Mouse (Mus musculus) kidney, postnatal 0 days (tissue): ENCODE measurements around the gene Il1r1. TPM values are rescaled to one million over a fixed set of nuclear protein-coding genes. Genes with fewer than 3 reads are reported as not detected.

ENCODE experiments used
- ATAC-seq: fragments of 200-750 bp; cut with Nextera tagmentation; replicated peaks from 2 replicates; pipeline ENCODE4 v1.8.0; 2017; ENCODE audit warnings: low read depth, moderate number of reproducible peaks, moderate TSS enrichment, moderate library complexity; ENCODE audit not compliant: low FRiP score
- DNase-seq: peaks from one replicate; pipeline ENCODE4 v3.0.0-alpha.2; 2016; ENCODE audit warnings: low spot score
- H3K27ac ChIP-seq: fragments of 300-500 bp; sonication (generic); 2 replicates; pipeline ENCODE4 v1.5.1; 2014; ENCODE audit warnings: mild to moderate bottlenecking
- H3K27me3 ChIP-seq: fragments of 300-500 bp; sonication (generic); 2 replicates; pipeline ENCODE4 v1.6.1; 2014; ENCODE audit warnings: low read length, mixed read lengths; ENCODE audit not compliant: insufficient read depth
- H3K36me3 ChIP-seq: fragments of 300-500 bp; sonication (generic); 2 replicates; pipeline ENCODE4 v1.6.1; 2014; ENCODE audit warnings: low read length, mixed read lengths; ENCODE audit not compliant: insufficient read depth
- H3K4me1 ChIP-seq: fragments of 300-500 bp; sonication (generic); replicated peaks from 2 replicates; pipeline ENCODE4 v1.6.1; 2014; ENCODE audit warnings: antibody characterized with exemption, low read length, mixed read lengths; ENCODE audit not compliant: insufficient read depth
- H3K4me2 ChIP-seq: fragments of 300-500 bp; sonication (generic); 2 replicates; pipeline ENCODE4 v1.6.1; 2014; ENCODE audit warnings: mild to moderate bottlenecking, low read length, moderate library complexity, mixed read lengths
- H3K4me3 ChIP-seq: fragments of 300-500 bp; sonication (generic); replicated peaks from 2 replicates; pipeline ENCODE4 v1.5.1; 2014; ENCODE audit warnings: low read depth, low read length
- H3K9ac ChIP-seq: fragments of 300-500 bp; sonication (generic); 2 replicates; pipeline ENCODE4 v1.6.1; 2014; ENCODE audit warnings: low read depth, low read length
- H3K9me3 ChIP-seq: fragments of 300-500 bp; sonication (generic); replicated peaks from 2 replicates; pipeline ENCODE4 v1.6.1; 2016; ENCODE audit warnings: low read length, inconsistent platforms, mixed read lengths
- CTCF ChIP-seq: IDR thresholded peaks from 2 replicates; pipeline ENCODE4 v1.5.1; 2016; ENCODE audit warnings: antibody characterized with exemption, low read depth, mild to moderate bottlenecking, moderate library complexity
- WGBS: fragments of 180-500 bp; shearing (Covaris S2); extraction: QIAGEN DNeasy Blood & Tissue Kit; methylation state at CpG from one replicate; pipeline ENCODE4 v1.1.7; 2014; 5-methylcytosine and 5-hydroxymethylcytosine counted together
- polyA plus RNA-seq: library from polyadenylated mRNA; unstranded; fragments of >200 nt; fragmentation: Nextera tagmentation; extraction: Ambion mirVana; gene quantifications from 2 replicates; pipeline ENCODE4 v1.2.1, GENCODE M21; 2015

Gene Il1r1
- polyA plus RNA-seq, 1 experiment from 2014 or later: 5.6 TPM

DNA sequence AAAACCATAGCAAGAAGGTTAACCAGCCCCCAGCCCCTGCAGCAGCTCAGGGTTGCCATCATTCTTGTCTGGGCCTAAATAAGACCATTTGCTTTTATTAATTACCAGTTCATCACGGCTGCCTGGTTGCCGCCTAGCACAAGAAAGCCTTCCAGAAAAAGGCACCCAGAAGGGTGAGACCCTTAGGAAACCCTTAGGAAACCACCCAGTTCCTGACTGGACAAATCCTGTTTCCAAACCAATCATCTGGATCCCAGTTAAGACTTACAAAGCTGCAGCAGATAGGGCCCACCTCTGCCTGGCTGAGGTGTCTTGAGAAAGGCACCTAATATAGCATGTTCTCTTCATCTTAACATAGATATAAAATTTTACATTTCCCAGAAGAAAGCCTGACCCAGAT is 1.3 kb upstream of the Il1r1 start:
- no peak overlapping the region for H3K27ac ChIP-seq
- no peak overlapping the region for H3K9ac ChIP-seq
- WGBS: 88% methylated on average over 2 of the region's 2 CpGs
- DNase-seq: no peak
- H3K4me1 ChIP-seq: 0 out of 2 replicates have a peak, but pooled peaks cover 9% of the 10 kb centered on the region
- no peak overlapping the region for H3K4me3 ChIP-seq
- H3K9me3 ChIP-seq: no peaks in the 10 kb centered on the region
- no peak overlapping the region for H3K4me2 ChIP-seq
- ATAC-seq: no peak
- no peaks in the 10 kb centered on the region for H3K27me3 ChIP-seq
- H3K36me3 ChIP-seq: no peaks in the 10 kb centered on the region
- TF ChIP-seq CTCF: no peak

- Histone ChIP-seq H3K9me3 (no peaks in the 10 kb centered on the region), H3K27me3 (no peaks in the 10 kb centered on the region), H3K27ac (0 out of 2 replicates have a peak overlapping the region, but pooled peaks have one; percentile 34), H3K36me3 (no peaks in the 10 kb centered on the region), H3K9ac (no peak overlapping the region), H3K4me2 (peak overlapping the region; percentile 50), H3K4me3 (no peak overlapping the region), H3K4me1 (0 out of 2 replicates have a peak, but pooled peaks cover 9% of the 10 kb centered on the region)
- WGBS: 57% methylated on average over 2 of the region's 2 CpGs
- no peak for TF ChIP-seq CTCF
- DNase-seq: no peak
- no peak for ATAC-seq
Measured at GRCm38 (mm10) chr1:40225580-40225979, 700 bp downstream of the Il1r1 start.

DNA sequence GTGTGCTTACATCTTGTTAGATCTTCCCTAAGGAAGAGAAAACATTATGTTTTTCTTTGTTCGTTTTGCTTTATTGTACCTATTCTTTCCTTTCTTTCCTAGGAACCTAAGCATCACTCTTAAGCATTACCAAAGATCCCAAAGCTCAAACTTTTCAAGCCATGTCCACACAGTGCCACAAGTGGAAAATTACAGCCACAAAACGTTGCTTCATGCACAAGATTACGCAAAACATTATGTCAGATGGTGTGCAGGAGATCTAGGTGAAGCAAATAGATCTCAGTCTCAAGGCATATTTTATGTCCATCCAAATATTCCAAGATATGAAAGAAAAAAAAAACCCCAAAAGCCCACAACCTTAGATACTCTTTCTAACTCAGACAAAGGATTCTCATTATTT is 4.2 kb downstream of the Il1r1 start:
- WGBS: 80% methylated on average over 3 of the region's 3 CpGs
- TF ChIP-seq CTCF: no peak
- Histone ChIP-seq H3K36me3 (no peaks in the 10 kb centered on the region), H3K4me2 (no peak overlapping the region), H3K27me3 (no peaks in the 10 kb centered on the region), H3K4me1 (0 out of 2 replicates have a peak, but pooled peaks cover 10% of the 10 kb centered on the region), H3K9me3 (no peaks in the 10 kb centered on the region), H3K4me3 (no peak overlapping the region), H3K9ac (no peak overlapping the region), H3K27ac (no peak overlapping the region)
- ATAC-seq (no peak), DNase-seq (no peak)

GRCm38 (mm10) chr1:40229771-40230280 is 4.9 kb downstream of the Il1r1 start:
- Histone ChIP-seq H3K27me3 (no peaks in the 10 kb centered on the region), H3K4me2 (no peak overlapping the region), H3K9me3 (no peaks in the 10 kb centered on the region), H3K4me3 (no peak overlapping the region), H3K4me1 (0 out of 2 replicates have a peak, but pooled peaks cover 7% of the 10 kb centered on the region), H3K36me3 (no peaks in the 10 kb centered on the region), H3K27ac (no peak overlapping the region), H3K9ac (no peak overlapping the region)
- no peak for TF ChIP-seq CTCF
- ATAC-seq: no peak
- WGBS: 82% methylated on average over 3 of the region's 3 CpGs
- DNase-seq: no peak

- H3K4me1 ChIP-seq: 0 out of 2 replicates have a peak, but pooled peaks cover 5% of the 10 kb centered on the region
- H3K4me2 ChIP-seq: no peak overlapping the region
- ATAC-seq: no peak
- no peaks in the 10 kb centered on the region for H3K9me3 ChIP-seq
- DNase-seq: peak; percentile 54
- 55% methylated on average over 7 of the region's 7 CpGs for WGBS
- no peak overlapping the region for H3K9ac ChIP-seq
- no peaks in the 10 kb centered on the region for H3K27me3 ChIP-seq
- H3K27ac ChIP-seq: no peak overlapping the region
- H3K4me3 ChIP-seq: no peak overlapping the region
- TF ChIP-seq CTCF: no peak
- no peaks in the 10 kb centered on the region for H3K36me3 ChIP-seq
Measured at GRCm38 (mm10) chr1:40230336-40230735, 5.5 kb downstream of the Il1r1 start.

DNA sequence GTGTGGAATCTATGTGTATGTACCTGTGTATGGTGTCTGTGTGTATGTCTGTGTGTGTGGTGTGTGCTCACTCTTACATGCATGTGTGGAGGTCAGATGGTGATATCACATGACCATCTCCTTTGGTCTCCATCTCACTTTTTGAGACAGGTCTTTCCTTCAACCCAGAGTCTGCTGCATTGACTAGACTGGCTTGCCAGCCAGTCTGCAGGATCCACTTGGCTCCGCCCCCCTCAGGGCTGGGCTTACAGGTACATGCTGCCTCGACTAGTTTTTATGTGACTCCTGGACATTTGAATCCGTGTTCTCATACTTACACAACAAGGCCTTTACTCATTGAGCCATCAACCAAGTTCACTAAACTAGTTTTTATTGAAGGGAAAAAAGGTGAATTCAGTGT is 6.2 kb downstream of the Il1r1 start:
- Histone ChIP-seq H3K27me3 (no peaks in the 10 kb centered on the region), H3K27ac (no peak overlapping the region), H3K4me2 (no peak overlapping the region), H3K9ac (no peak overlapping the region), H3K4me1 (0 out of 2 replicates have a peak, but pooled peaks cover 4% of the 10 kb centered on the region), H3K9me3 (no peaks in the 10 kb centered on the region), H3K36me3 (no peaks in the 10 kb centered on the region), H3K4me3 (no peak overlapping the region)
- DNase-seq (no peak), ATAC-seq (no peak)
- TF ChIP-seq CTCF: no peak
- whole genome bisulfite sequencing: 91% methylated on average over 3 of the region's 3 CpGs

DNA sequence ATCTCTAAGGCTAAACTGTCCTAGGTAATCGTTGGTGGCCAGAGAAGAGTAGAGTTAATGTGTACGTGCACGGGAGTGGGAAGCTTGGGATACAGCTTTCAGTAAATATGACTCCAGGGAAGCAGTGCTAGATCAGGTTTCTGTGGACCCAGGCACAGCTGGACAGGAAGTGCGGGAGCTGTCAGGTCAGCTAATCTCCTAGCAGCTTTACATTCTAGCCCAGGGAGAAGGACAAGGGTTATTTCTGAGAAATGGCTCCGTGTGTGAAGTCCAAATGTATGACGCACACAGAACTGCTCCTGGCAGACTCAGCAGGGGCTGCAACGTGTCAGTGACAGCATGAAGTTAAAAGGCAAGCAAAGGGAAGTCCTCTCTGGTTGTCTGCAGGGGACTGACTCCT is 8.3 kb downstream of the Il1r1 start:
- Histone ChIP-seq H3K9ac (no peak overlapping the region), H3K4me1 (peaks cover 15% of the 10 kb centered on the region), H3K4me2 (no peak overlapping the region), H3K4me3 (no peak overlapping the region), H3K9me3 (no peaks in the 10 kb centered on the region), H3K27me3 (no peaks in the 10 kb centered on the region), H3K36me3 (no peaks in the 10 kb centered on the region), H3K27ac (no peak overlapping the region; the same call in 1 of the 2 replicates)
- DNase-seq: peak; percentile 89
- peak; percentile 68; the same call in 1 of the 2 replicates for ATAC-seq
- WGBS: 14% methylated on average over 7 of the region's 7 CpGs
- no peak for TF ChIP-seq CTCF
